ENCODE assay signal across 8 mouse cellular contexts in the genomic region with DNA sequence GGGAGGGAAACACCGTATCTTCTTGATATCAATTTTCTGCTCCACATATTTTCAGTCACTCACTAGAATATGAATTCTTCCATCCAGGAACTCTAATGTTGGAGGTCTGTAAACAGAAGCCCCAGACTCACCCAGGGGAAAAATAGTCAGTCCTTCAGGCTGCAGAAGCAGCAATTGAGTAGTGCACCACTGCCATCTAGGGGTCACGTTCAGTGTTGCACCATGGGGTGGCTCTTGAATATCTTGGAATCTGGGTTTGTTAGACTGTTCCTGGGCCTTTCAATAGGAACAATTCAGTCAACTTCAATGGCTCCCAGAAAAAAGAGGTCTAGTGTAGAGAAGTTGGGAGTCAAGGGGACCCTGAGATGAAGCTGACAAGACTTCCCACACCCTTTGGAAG.
DNase-seq lines count a peak whose midpoint lies in the region; ATAC-seq lines count a peak whose summit lies in the region.
"Not testable (repeated sequence)": the region's sequence is repeated elsewhere in the genome, so short reads cannot be mapped to it uniquely, and the experiment has no call there.

No protein-coding gene starts in this region.

- intact Hi-C loops in heart, postnatal 14 days (cut with DNase I): loop anchor here (5.0 kb wide), 1 partner anchor 91 kb away; no protein-coding TSS in a partner anchor

- WGBS in forebrain, embryonic 11.5 days: 19% methylated on average over 2 of the region's 2 CpGs
- WGBS in neural tube, embryonic 11.5 days: 18% methylated on average over 2 of the region's 2 CpGs

- peak; percentile 44 for DNase-seq in CD4-positive helper T cell, adult 2 months (ENCODE audit: low read depth, low spot score)
- DNase-seq in cerebellum, adult 18-20 months: peak; percentile 44 to 73
- DNase-seq in forebrain, embryonic 11.5 days (ENCODE audit: low spot score): peak; percentile 81
- DNase-seq in heart, postnatal 14 days: peak; percentile 59 to 71
- peak; percentile 71 for DNase-seq in layer of hippocampus, adult 11-12 months (ENCODE audit: low spot score)
- DNase-seq in liver: peak; percentile 61
- peak; percentile 77 for DNase-seq in neural tube, embryonic 11.5 days (ENCODE audit: low spot score)
- peak; percentile 2 for DNase-seq in telencephalon, adult 2 months (ENCODE audit: low read depth, low spot score)

- H3K9me3 ChIP-seq in forebrain, embryonic 11.5 days (ENCODE audit: control insufficient read depth, low read length); neural tube, embryonic 11.5 days (ENCODE audit: control insufficient read depth, low read length): not testable (repeated sequence)

- not testable (repeated sequence) for H3K4me3 ChIP-seq in forebrain, embryonic 11.5 days (ENCODE audit: low read depth, low read length); neural tube, embryonic 11.5 days (ENCODE audit: low read depth, low read length)

- not testable (repeated sequence) for H3K36me3 ChIP-seq in forebrain, embryonic 11.5 days (ENCODE audit: control insufficient read depth, insufficient read depth, low read length); neural tube, embryonic 11.5 days (ENCODE audit: control insufficient read depth, insufficient read depth, low read length)

- H3K27me3 ChIP-seq in forebrain, embryonic 11.5 days (ENCODE audit: control insufficient read depth, insufficient read depth, low read length); neural tube, embryonic 11.5 days (ENCODE audit: control insufficient read depth, insufficient read depth, low read length): not testable (repeated sequence)

- not testable (repeated sequence) for ATAC-seq in forebrain, embryonic 11.5 days (replicated peaks; ENCODE audit: low FRiP score); neural tube, embryonic 11.5 days (ENCODE audit: insufficient read depth, low FRiP score, low TSS enrichment)

- not testable (repeated sequence) for H3K4me2 ChIP-seq in forebrain, embryonic 11.5 days (ENCODE audit: low read depth, low read length, severe bottlenecking); neural tube, embryonic 11.5 days (ENCODE audit: low read depth)

- not testable (repeated sequence) for H3K27ac ChIP-seq in forebrain, embryonic 11.5 days (ENCODE audit: low read depth, low read length); neural tube, embryonic 11.5 days (ENCODE audit: low read depth, low read length)

- H3K9ac ChIP-seq in forebrain, embryonic 11.5 days (ENCODE audit: low read length); neural tube, embryonic 11.5 days (ENCODE audit: low read length): not testable (repeated sequence)

- not testable (repeated sequence) for H3K4me1 ChIP-seq in forebrain, embryonic 11.5 days (replicated peaks; ENCODE audit: control insufficient read depth, insufficient read depth, low read length); neural tube, embryonic 11.5 days (ENCODE audit: control insufficient read depth, insufficient read depth, low read length)

Comparison
In these comparisons a context has a peak if more than half of its experiments do, and no peak if none do; other contexts are left out.
1. DNase-seq: peak in every context shown above with its lines; median percentile 81 in forebrain, embryonic 11.5 days; 77 in neural tube, embryonic 11.5 days; 71 in layer of hippocampus, adult 11-12 months; 65 in heart, postnatal 14 days; 61 in liver; 58 in cerebellum, adult 18-20 months; 44 in CD4-positive helper T cell, adult 2 months; 2 in telencephalon, adult 2 months.